Mouse (Mus musculus) ovary, postnatal 36 days (tissue): ENCODE data around the gene Rce1.
"Not testable (repeated sequence)": the region's sequence is repeated elsewhere in the genome, so short reads cannot be mapped to it uniquely, and the experiment has no call there.

Experiments used
- DNase-seq: peaks from one replicate; pipeline ENCODE4 v3.0.0; 2022; ENCODE audit warnings: low spot score, mixed read lengths

Gene Rce1

GRCm38 (mm10) chr19:4613464-4614304, 11.8 kb downstream of the Rce1 start:
- no peak for DNase-seq

- no peak for DNase-seq
Measured at GRCm38 (mm10) chr19:4612181-4612961, 13.1 kb downstream of the Rce1 start.

GRCm38 (mm10) chr19:4610109-4610508, 15.3 kb downstream of the Rce1 start:
- DNase-seq, result no peak

GRCm38 (mm10) chr19:4608511-4608910, 16.9 kb downstream of the Rce1 start:
- DNase-seq, result no peak

GRCm38 (mm10) chr19:4607406-4607805, 18.0 kb downstream of the Rce1 start:
- no peak for DNase-seq

- DNase-seq, result no peak
Measured at GRCm38 (mm10) chr19:4605654-4606053, 19.8 kb downstream of the Rce1 start.

GRCm38 (mm10) chr19:4603801-4604723, 21.4 kb downstream of the Rce1 start:
- DNase-seq, result peak; percentile 57

- no peak for DNase-seq
Measured at GRCm38 (mm10) chr19:4602459-4602858, 23.0 kb downstream of the Rce1 start.

- no peak for DNase-seq
Measured at GRCm38 (mm10) chr19:4596071-4596470, 29.4 kb downstream of the Rce1 start.

- DNase-seq, result peak; percentile 49
Measured at GRCm38 (mm10) chr19:4593792-4594522, 31.5 kb downstream of the Rce1 start.

GRCm38 (mm10) chr19:4590025-4590424, 35.4 kb downstream of the Rce1 start:
- DNase-seq, result no peak

- DNase-seq, result no peak
Measured at GRCm38 (mm10) chr19:4589081-4589480, 36.4 kb downstream of the Rce1 start.

- DNase-seq, result no peak
Measured at GRCm38 (mm10) chr19:4588430-4588829, 37.0 kb downstream of the Rce1 start.

GRCm38 (mm10) chr19:4587426-4587825, 38.0 kb downstream of the Rce1 start:
- DNase-seq, result no peak

- not testable (repeated sequence) for DNase-seq
Measured at GRCm38 (mm10) chr19:4586783-4587182, 38.7 kb downstream of the Rce1 start.

- no peak for DNase-seq
Measured at GRCm38 (mm10) chr19:4583856-4584255, 41.6 kb downstream of the Rce1 start.

GRCm38 (mm10) chr19:4579296-4579695, 46.1 kb downstream of the Rce1 start:
- no peak for DNase-seq

- no peak for DNase-seq
Measured at GRCm38 (mm10) chr19:4578799-4579198, 46.6 kb downstream of the Rce1 start.

GRCm38 (mm10) chr19:4573241-4573640, 52.2 kb downstream of the Rce1 start:
- no peak for DNase-seq
